Mouse (Mus musculus) urinary bladder, adult 2 months (tissue): ENCODE measurements around the gene Cacnb4. TPM values are rescaled to one million over a fixed set of nuclear protein-coding genes. Genes with fewer than 3 reads are reported as not detected.

Experiments used
- DNase-seq: peaks from one replicate; pipeline ENCODE4 v3.0.0; 2022; ENCODE audit warnings: low spot score
- polyA plus RNA-seq: library from polyadenylated mRNA; depleted of rRNA; stranded (reverse); fragments of >200 nt; gene quantifications from 2 replicates; pipeline ENCODE4 v1.2.3, GENCODE M21; 2012; rRNA removed

Cacnb4 gene
- 0.74 and 0.75 TPM in 2 replicates for polyA plus RNA-seq

DNA sequence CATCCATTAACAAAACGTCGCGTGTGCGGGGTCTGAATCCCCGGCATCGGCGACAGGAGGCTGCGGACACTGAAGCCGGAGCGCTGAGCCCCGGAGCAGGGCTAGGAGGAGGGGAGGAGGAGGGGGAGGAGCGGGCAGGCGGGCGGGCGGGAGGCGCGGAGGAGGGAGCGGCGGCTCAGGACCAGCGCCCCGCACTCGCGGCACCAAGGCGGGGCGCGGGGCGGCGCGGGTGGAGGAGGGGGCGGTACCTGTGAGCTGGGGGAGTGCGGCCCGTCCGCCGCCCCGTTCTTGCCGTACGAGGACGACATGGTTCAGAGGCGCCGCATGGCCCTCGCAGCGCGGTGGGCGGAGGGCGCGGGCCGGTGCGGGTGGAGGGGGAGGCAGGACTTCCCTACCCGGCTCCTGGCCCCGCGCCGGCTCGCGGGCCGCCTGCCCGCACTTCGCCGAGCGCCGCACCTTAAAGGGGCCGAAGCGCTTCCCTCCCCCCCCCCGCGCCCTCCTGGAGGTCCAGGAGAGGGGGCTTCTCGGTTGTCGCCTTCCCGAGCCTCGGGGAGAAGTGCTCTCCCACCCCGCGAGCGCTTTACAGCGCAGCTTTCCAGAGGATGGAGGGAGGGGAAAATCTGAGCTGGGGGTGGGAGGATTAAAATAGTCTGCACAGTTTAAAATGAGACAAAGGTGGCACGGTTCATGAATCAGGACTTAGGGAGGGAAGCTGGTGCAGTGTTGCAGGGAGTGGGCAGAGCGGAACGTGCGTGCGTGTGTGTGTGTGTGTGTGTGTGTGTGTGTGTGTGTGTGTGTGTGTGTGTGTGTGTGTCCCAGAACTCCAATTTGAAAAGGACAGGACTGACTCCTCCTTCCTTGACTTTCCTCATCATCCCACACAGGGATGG is at the start of gene Cacnb4:
Cacnb4 (minus strand) TSS at position 809 of the 890 bp plus-strand sequence.
- peak; percentile 32 for DNase-seq

DNA sequence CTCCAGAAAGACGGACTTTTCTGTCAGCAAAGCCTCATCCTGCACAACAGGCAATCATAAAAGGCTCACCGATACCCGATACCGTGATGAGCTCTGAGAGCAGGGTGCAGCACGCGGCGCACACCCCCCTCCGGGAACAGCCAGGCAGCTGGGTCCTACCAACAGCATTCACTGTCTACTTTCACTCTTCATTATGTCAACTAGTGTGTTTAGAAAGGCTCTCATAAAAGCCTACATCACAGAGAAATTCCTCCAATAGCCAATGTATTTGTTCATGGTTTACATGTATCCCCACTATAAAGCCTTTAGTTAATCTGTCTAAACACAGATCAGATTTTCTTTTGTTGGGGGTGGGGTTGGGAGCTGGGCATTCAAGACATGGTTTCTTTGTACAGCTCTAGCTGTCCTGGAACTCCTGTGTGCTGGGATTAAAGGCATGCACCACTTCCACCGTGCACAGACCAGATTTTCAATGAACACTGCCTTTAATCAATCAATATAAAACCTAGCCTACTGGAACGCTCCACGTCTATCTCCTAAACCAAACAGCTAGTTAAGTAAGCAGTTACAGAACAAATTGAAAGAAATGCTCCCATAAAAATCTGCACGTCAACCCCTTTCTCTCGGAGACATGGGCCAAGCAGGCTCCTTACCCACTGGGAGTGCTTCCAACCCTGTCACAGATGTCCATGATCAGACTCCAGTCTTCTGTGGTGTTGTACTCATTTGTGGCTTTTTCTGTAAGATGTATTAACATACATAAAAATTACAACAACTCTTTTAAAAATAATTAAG is 43.8 kb upstream of the Cacnb4 start:
- no peak for DNase-seq

DNA sequence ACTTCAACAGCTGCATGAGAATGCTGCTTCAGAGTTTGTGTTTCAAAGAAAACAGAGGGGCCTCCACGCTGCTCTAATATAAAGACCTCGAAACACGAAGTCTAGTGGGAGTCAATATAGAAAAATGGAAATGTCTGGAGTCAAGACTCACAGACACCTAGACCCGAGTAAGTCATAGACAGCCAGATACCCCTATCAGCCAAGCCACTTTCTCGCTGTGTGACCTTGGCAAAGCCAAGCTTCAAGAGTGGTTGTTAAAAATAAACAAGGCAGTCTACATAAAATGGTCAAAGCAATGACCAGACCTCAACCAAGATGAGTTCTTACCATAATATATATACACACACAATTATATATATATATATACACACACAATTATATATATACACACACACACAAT is 40.4 kb upstream of the Cacnb4 start:
- no peak for DNase-seq

DNA sequence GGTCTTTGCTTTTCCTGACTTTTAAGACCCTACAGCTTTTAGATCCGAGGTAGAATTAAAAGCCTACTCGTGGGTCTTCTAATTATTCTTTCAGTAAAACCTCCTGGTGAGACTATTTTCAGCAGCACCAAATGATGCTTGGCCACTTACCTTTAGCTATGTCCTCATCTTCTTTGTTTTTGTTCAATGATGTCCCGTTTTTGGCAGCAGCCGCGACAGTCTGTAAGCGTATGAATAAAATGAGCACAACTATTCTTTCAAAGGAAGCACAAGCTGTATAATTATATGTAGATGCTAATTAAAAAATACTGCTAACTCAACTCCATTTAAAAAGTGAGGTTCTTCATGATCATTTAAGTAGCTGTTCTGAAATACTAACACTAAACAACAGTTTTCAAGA is 38.9 kb upstream of the Cacnb4 start:
- DNase-seq, result no peak

DNA sequence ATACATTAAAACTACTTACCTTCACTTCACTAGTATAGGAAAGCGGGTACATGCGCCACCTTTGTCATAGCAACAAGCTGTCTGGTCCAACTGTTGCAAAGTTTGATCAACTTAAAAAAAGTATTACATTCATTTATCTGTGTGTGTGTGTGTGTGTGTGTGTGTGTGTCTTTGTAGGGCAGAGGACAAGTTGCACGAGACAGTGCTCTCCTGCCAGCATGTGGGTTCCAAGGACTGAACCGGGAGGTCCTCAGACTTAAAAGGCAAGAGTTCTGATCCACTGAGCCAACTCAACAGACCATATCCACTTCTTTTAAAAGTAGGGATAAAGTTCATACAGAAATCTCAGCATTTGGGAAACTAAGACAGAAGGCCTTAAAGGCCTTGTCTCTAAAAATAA is 37.5 kb upstream of the Cacnb4 start:
- DNase-seq, result no peak

DNA sequence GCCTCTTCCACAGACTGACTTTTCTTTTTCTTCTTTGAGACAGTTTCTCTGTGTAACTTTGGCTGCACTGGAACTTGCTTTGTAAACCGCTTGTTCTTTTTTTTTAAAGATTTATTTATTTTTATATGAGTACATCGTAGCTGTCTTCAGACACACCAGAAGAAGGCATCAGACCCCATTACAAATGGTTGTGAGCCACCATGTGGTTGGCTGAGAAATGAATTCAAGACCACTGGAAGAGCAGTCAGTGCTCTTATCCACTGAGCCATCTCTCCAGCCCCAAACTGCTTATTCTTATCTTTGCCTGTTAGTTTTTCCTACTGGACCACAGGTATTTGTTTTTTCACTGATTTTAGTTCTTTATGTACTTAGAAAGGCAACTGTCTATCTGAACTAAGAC is 34.2 kb upstream of the Cacnb4 start:
- DNase-seq, result no peak

DNA sequence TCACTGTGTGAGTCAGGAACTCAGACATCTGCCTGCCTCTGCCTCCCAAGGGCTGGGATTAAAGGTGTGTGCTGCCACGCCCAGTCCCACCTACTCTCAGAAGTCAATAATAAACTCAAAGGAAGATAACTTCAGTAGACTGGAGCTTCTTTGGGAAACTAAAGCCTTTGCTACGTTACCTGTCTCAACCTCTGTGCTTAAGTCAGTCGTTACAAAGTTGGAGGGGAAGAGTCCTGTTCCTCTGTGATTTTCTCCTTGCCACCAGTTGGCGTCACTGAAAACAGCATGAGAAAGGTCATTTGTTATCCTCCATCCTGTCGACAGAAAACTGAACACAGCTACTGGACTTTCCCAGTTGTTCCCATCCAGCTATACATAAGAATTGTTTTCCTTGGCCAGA is 32.8 kb upstream of the Cacnb4 start:
- DNase-seq, result no peak

DNA sequence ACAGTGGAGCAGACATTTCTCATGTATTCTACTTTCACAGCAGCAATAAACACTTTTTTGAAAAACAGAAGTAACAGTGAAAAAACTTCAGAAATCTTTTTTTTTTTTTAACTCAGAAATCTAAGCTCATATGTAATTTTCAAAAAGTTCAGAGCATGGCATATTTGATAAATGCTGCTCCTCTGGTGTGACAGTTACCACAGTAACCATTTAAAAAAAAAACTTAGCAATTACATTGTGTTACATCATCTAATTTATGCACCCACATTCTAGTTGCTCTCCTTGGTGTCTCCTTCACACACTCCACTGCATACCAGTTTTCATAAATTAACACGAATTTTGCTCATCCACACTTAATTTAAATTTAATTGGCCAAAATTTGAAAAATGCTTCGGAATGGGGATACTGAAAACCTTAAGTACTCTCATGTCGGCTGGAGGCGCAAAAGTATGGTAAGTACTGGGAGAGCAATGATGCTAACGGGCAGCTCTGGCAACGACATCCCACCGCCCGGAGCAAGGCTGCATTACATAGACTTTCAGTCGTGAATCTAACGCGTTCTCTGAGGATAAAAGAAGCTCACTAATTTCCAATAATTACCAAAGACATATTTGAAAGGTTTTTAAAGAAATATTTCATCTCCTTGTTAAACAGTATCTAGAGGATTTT is 24.9 kb upstream of the Cacnb4 start:
- DNase-seq, result no peak

DNA sequence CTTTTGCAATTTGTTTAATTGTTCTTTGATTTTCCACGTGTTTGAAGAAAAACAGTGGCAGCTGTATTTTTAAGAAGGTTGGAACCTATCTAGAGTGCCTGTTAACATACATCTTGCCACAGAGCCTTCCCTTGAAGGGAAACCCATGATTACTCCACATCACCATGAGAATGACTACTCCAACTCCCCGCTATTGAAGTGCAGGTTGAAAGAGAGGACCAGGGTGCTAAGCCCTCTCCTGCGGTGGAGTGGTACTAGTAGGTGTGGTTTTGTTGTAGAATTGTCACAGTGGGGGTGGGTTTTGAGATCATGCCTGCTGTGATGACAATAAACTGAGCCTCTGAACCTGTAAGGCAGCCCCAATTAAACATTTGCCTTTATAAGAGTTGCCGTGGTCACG is 23.7 kb upstream of the Cacnb4 start:
- no peak for DNase-seq

DNA sequence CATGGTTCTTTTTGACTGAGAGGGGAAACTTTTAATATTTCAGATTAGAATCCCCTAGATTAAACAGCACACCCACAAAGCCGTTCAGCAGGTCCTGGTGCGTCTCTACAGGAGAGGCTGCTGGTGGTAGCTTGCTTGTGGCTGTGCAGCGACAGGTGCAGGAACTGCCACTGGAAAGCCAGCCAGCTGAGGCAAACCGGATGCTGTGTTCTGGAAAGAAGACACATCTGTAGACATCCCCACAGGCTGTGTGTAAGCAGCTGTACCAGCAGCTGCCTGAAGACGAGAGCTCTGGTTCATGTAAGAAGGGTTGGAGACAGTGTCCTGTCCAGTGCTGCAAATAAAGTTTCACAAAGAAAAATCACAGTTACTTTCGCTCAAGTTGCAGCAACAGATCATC is 18.0 kb upstream of the Cacnb4 start:
- no peak for DNase-seq

DNA sequence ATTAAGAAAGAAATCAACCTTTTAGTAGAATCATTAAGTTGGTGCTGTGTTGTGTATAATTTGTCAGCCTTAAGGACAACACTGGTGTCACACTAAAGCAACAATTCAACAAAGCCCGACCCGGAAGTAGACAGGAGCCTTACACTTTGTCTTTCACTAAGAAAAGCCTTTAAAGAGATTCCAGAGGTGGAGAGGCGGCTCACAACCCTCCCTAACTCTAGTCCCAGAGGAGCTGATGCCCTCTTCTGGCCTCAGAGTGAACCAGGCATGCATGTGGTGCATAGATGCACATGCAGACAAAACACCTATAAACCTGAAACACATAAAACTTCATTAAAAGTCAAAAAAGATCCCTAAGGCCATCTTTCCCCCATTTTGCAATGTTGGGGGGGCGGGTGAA is 15.1 kb upstream of the Cacnb4 start:
- no peak for DNase-seq

DNA sequence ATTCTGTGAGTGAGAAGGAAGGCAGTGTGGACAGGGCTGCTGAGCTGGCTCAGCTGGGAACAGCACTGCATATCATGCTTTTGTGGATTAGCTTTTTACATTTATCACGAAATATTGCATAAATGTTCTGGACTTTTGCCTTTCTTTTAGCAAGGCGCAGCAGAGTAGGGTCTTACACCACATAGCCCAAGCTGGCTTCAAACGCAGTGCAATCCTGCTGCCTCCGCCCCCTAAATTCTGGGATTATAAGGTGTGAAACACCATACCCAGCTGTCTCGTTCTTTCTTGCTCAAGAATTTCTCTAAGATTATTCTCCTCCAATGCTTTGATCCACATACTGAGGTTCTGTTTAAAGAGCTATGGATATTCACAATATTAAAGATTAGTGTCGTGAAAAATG is 10.0 kb upstream of the Cacnb4 start:
- no peak for DNase-seq

DNA sequence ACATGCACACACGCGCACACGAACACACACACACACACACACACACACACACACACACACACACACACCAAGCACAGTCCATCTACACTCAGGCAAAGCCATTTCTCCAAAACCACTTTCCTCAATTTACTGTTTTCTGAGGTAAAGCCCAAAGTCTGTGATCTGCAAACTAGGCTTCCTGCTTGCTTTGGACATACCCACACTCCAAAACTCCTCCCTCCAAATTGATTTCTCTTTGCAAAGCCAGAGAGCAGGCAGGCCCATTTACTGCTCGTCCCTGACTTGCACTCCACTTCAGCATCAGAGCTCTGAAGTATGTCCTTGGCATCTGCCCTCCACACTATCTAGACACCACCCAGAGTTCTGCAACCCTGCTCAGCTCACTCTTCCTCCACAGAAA is 958 bp upstream of the Cacnb4 start:
- no peak for DNase-seq

DNA sequence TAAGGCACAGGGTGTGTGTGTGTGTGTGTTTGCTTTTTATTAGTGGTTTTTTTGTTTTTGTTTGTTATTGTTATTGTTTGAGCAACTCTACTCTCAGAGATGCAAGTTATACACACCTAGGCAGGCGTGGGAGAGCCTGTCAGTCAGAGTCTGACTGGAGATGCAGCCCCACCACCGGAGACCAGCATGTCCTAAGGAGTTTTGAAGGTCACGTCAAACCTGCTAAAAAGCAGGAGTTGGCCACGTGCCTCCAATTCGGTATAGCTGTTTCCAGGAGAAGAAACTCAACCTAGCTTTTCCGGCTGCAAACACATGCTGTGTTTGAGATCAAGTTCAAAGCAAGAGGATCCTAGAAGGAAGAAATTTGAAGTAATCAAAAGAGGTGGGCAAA is 277 bp upstream of the Cacnb4 start:
- no peak for DNase-seq

DNA sequence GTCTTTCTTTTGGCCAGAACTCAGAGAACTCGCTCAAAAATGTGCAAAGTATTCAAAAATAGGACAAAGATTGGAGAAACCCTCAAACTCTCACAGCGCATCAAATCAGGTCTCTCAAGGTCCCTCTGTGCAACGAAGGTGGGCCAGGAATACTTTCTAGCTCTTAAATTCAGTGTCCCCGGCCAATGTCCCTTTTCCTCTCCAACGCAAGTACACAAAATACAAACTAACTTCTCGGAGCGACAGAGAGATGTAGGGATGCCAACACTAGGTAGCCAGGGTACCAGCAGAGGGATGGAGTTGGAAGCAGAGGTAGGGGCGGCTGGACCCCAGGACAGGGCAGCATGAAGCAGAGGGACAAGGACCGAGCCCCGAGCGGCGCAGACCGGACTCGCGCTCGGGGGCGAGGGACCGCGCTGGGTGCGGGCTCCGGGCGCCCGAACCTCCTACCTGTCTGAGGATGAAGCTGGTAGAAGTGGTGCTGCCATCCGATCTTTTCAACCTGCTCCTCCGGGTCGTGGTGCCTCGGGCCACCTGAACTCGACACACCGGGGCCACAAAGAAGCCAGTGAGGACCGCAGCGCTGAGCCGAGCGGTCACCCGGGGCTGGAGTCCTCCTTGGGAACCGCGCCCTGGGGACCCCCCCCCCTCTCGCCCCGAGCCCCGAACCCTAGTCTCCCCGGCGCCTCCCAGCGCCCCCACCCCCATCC is 1.2 kb downstream of the Cacnb4 start:
- peak; percentile 20 for DNase-seq

DNA sequence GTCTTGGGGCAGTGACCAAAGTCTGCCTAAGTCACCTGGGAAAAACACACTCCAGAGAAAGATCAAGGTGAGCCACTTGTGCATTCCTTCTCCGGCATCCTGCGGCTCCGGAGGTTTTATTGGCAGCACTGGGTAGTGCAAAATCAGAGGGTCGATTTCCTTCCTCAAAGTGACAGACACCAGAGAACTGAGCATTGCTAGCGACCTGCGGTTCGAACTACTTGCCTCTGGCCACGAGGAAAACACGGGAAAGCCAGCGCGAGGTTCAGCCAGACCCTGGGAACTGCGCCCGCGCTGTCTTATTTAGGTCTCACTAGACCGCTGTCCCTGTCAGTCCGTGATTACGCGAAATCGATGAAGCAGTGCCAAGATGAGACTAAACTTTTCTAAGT is 1.7 kb downstream of the Cacnb4 start:
- DNase-seq, result no peak

DNA sequence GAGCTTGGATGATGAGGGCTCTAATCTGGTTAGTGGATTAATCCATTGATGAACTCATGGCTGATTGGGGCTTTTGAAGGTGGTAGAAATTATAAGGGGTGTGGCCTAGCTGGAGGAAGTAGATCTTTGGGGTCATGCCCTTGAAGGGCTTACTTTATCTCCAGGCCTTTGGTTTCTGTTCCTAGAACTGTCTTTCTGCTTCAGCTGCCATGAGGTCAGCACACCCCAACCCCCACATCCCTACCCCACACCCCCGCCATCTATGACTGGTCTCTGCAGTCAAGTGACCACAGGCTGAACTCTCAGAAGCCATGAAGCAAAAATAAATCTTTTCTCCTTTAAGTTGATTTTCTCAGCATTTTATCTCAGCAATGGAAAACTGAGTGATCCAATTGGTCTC is 3.5 kb downstream of the Cacnb4 start:
- no peak for DNase-seq

DNA sequence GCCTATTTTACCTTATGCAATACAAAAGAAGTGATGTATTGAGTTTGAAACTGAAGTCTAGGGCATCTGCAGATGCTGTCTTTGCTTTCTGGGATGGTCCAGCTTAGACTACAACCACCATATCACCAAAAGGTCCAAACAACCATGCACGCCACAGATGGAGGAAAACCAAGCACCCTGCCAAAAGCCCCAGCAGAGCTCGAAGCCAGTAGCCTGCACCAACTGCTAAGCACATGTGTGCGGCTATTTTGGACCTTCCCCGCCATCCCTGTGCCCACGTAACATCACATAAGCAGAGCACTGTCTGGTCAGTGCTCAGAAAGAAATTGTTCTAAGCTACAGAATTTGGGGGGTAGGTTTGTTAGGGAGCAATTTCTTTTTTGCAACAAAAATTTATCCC is 5.9 kb downstream of the Cacnb4 start:
- no peak for DNase-seq

DNA sequence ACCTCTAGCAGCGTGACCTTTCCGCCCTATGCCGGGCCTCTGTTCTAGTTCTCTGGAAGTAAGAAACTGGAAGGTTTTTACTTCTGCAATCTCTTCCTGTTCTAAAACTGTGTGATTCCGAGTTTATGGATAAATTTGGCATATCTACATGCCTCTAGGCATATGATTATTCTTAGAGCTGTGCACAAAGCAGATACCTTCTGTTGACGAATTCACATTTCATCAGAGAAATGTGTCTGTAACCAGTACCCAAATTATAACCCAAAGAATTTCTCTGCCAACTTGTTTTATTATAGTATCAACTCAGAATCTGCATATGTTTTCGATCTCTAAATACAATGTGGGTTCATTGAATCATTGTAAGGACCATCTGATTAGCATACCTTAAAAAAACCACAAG is 8.2 kb downstream of the Cacnb4 start:
- no peak for DNase-seq

DNA sequence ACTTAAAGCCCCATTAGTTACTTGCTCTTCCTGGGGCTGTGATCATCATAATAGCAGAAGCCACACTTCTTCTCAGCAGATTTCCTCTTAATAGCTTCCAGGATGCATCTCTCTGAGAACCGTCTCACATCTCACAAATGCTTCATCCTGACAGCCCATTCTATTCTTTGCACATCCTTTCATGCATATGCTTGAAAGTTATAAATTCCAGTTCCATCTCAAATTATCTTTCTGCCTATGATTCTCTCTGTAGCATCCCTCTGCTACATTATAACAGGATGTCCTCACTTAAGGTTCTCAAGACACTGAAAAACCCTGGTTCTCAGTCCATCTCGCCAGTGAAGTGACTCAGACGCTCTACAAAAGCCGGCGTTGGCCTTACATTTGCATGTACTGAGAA is 19.9 kb downstream of the Cacnb4 start:
- no peak for DNase-seq

DNA sequence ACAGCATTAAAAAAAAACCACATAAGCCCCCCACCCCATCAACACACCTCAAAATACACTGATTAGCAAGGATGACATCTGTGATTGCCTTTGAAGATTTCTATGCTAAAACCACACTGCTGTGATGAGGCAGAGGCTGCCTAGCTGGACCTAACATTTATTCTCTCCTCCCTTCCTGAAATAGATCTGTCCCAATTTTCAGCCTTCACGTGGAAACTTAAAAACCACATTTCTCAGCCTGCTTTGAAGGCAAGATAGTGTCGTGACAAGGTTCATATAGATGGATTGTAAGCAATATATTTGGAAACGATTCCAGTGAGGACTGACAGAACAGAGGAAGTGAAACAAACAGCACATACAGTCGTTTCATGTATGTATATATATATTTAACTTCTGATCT is 22.1 kb downstream of the Cacnb4 start:
- no peak for DNase-seq

DNA sequence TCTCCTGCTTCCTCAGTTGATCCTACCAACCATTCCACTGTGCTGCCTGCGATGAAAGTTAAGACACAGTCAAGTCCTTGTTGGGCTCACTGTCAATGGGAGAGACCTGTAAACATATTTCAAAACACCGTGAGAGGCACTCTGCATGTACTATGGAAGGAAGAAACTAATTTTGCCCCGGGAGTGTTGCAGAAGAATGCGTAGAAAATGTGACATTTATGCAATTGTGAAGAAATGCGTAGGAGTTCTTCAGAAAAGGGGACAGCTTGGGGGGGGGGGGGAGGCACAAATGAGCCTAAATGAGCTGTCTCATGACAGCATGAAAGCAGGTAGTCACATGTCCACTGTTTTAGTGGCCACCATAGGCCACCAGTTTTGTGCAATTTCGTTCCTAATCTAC is 25.1 kb downstream of the Cacnb4 start:
- no peak for DNase-seq
